Mouse (Mus musculus) thymus, adult 18-20 months (tissue): ENCODE data around the gene Mapk13.
"Not testable (repeated sequence)": the region's sequence is repeated elsewhere in the genome, so short reads cannot be mapped to it uniquely, and the experiment has no call there.

Experiments
- DNase-seq, 2 experiments: peaks; one replicate each; pipeline ENCODE4 v3.0.0; 2022; ENCODE audit warnings: mixed read lengths in 2 of 2

Mapk13 gene

DNA sequence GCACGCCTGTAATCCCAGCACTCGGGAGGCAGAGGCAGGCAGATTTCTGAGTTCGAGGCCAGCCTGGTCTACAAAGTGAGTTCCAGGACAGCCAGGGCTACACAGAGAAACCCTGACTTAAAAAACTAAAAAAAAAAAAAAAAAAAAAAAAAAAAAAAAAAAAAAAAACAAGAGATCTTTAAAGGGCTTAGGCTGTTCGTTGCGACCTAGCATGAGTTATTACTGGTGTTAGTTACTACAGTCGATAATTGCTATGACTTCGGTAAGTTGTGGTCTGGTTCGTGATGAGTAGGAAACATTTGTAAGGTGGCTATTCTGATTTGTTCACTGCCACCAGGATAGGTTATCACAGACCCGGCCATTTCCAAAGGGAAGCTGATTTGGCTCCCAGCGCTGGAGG is 47.2 kb downstream of the Mapk13 start:
- DNase-seq, result not testable (repeated sequence)

GRCm38 (mm10) chr17:28816875-28817811 is 48.0 kb downstream of the Mapk13 start:
- DNase-seq, result no peak

GRCm38 (mm10) chr17:28820189-28820588 is 51.1 kb downstream of the Mapk13 start:
- no peak for DNase-seq

GRCm38 (mm10) chr17:28823004-28823745 is 54.1 kb downstream of the Mapk13 start:
- DNase-seq, result no peak

DNA sequence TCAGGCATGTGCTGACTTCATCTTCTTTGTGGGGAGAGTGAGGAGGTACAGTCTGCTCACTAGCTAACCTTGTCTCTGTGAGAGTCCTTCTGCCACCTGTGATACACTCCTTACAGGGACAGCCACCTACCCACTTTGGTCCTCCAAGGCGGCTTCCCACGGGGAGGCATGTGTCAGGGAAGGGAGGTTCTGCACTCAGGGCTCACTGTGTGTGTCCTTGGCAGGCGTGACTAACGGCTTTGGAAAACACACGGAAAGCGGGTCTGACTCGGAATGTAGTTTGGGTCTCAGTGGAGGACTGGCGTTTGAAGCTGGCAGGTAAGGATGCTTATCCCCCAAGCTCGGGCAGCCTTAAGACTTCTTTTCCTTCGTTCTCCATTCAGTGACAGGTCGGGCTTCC is 54.7 kb downstream of the Mapk13 start:
- DNase-seq, result no peak

DNA sequence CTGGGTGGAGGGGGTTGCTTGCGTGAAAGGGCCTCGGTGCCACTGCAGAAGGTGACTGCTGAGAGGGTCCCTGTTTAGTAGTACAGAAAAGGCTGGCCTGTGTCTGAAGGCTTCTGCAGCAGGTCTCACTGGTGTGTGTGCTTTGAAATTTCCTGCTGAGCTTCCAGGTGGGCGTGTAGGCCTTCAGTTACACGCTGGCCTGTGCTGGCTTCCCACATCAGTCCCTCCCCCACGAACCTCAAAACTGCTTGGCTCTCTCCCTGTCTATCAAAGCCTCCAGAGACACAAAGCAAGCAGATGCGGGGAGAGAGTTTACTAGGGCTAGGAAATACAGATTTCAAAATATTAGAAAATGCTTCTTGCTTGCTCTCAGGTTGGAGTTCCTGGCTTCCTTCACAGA is 55.8 kb downstream of the Mapk13 start:
- DNase-seq, result no peak

- no peak for DNase-seq
These were observed 56.4 kb downstream of the Mapk13 start for GRCm38 (mm10) chr17:28825359-28826041.

GRCm38 (mm10) chr17:28827665-28828231 is 58.7 kb downstream of the Mapk13 start:
- no peak for DNase-seq

- DNase-seq, result no peak
These were observed 60.0 kb downstream of the Mapk13 start for GRCm38 (mm10) chr17:28829120-28829519.
